8 mouse cellular contexts compared by ENCODE assay signal in the genomic region with DNA sequence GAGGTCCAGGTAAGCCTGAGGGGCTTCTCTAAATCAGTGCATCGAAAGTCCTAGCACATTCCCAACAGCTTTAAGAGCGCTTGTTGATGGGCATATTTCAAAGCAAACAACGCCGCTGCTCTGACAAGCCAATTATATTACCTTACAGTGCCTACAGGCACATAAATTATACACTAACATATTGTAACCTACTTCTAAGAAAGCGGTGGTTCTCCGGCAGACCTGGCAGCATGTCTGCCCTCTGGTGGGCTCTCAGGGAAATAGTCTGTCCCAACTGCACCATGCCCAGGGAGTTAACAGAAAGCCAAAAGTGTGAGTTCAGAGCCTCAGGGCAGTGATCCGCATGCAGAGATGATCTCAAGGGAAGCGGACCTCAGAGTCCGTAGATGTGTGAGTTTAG.
DNase-seq lines count a peak whose midpoint lies in the region; ATAC-seq and TF ChIP-seq lines count a peak whose summit lies in the region.

No protein-coding gene starts in this region.

- H3K4me3 ChIP-seq in ES-E14 (ENCODE audit: insufficient read depth in 1 of 2, low read depth in 1 of 2, low read length in 2 of 2, poor library complexity in 1 of 2, severe bottlenecking in 1 of 2), result no peak overlapping the region
- no peak overlapping the region for H3K4me3 ChIP-seq in forebrain, embryonic 14.5 days (ENCODE audit: low read depth, low read length)
- no peak overlapping the region for H3K4me3 ChIP-seq in kidney, embryonic 14.5 days (ENCODE audit: low read length)
- no peak overlapping the region for H3K4me3 ChIP-seq in limb, embryonic 13.5 days
- no peak overlapping the region for H3K4me3 ChIP-seq in neural tube, embryonic 12.5 days

- in situ Hi-C loops in ES-E14 (cut with MboI; ENCODE audit: low sequenced_read_pairs in 2 of 2, unreplicated experiment in 2 of 2), result no loop called here

- no peaks in the 10 kb centered on the region for H3K27me3 ChIP-seq in forebrain, embryonic 14.5 days (replicated peaks; ENCODE audit: control insufficient read depth, insufficient read depth, low read length)
- no peaks in the 10 kb centered on the region for H3K27me3 ChIP-seq in kidney, embryonic 14.5 days (ENCODE audit: control insufficient read depth, insufficient read depth, low read length)
- H3K27me3 ChIP-seq in limb, embryonic 13.5 days, result no peaks in the 10 kb centered on the region
- no peaks in the 10 kb centered on the region for H3K27me3 ChIP-seq in neural tube, embryonic 12.5 days (replicated peaks)

- DNase-seq in 416B (ENCODE audit: low read depth) (peak; percentile 61), ES-E14 (ENCODE audit: low read depth, low spot score) (peak; percentile 34)
- DNase-seq in cerebellum, adult 11-12 months, result peak; percentile 40
- DNase-seq in forebrain, embryonic 14.5 days (ENCODE audit: low spot score), result peak; percentile 78

- no peak overlapping the region for H3K27ac ChIP-seq in ES-E14 (ENCODE audit: insufficient read depth, low read depth, low read length, poor library complexity, severe bottlenecking)
- no peak overlapping the region for H3K27ac ChIP-seq in forebrain, embryonic 14.5 days (ENCODE audit: low read depth, low read length)
- no peak overlapping the region for H3K27ac ChIP-seq in kidney, embryonic 14.5 days (ENCODE audit: low read depth, low read length)
- no peak overlapping the region for H3K27ac ChIP-seq in limb, embryonic 13.5 days
- H3K27ac ChIP-seq in neural tube, embryonic 12.5 days, result no peak overlapping the region

- 38% methylated on average over 9 of the region's 9 CpGs for WGBS in forebrain, embryonic 14.5 days
- 29% methylated on average over 9 of the region's 9 CpGs for WGBS in kidney, embryonic 14.5 days
- WGBS in limb, embryonic 13.5 days, result 20% methylated on average over 9 of the region's 9 CpGs
- 42% methylated on average over 9 of the region's 9 CpGs for WGBS in neural tube, embryonic 12.5 days

- peak; percentile 74 for ATAC-seq in forebrain, embryonic 14.5 days
- ATAC-seq in kidney, embryonic 14.5 days (ENCODE audit: low FRiP score, low TSS enrichment), result peak; percentile 72; the same call in 1 of the 2 replicates
- peak; percentile 88 for ATAC-seq in limb, embryonic 13.5 days (ENCODE audit: low FRiP score, low read depth)
- ATAC-seq in neural tube, embryonic 12.5 days (ENCODE audit: low FRiP score, low read depth), result peak; percentile 56; the same call in 1 of the 2 replicates
- no peak for ATAC-seq in erythroid progenitor cell, adult 5-6 weeks (replicated peaks; ENCODE audit: low FRiP score, poor library complexity, severe bottlenecking)

- H3K4me2 ChIP-seq in forebrain, embryonic 14.5 days (ENCODE audit: low read length), result no peak overlapping the region
- no peak overlapping the region for H3K4me2 ChIP-seq in kidney, embryonic 14.5 days (replicated peaks; ENCODE audit: low read depth, low read length)
- peak overlapping the region; percentile 54 for H3K4me2 ChIP-seq in limb, embryonic 13.5 days (replicated peaks)
- H3K4me2 ChIP-seq in neural tube, embryonic 12.5 days (replicated peaks), result no peak overlapping the region

- H3K4me1 ChIP-seq in ES-E14 (ENCODE audit: control insufficient read depth in 2 of 2, insufficient read depth in 2 of 2, low read length in 2 of 2, poor library complexity in 1 of 2), result no peaks in the 10 kb centered on the region
- H3K4me1 ChIP-seq in forebrain, embryonic 14.5 days (ENCODE audit: control insufficient read depth, insufficient read depth, low read length), result no peaks in the 10 kb centered on the region
- no peaks in the 10 kb centered on the region for H3K4me1 ChIP-seq in kidney, embryonic 14.5 days (ENCODE audit: control insufficient read depth, insufficient read depth, low read length)
- H3K4me1 ChIP-seq in limb, embryonic 13.5 days, result peaks cover 6% of the 10 kb centered on the region
- no peaks in the 10 kb centered on the region for H3K4me1 ChIP-seq in neural tube, embryonic 12.5 days

- no peak overlapping the region for H3K9ac ChIP-seq in ES-E14 (ENCODE audit: insufficient read depth, low read depth, low read length, poor library complexity, severe bottlenecking)
- no peak overlapping the region for H3K9ac ChIP-seq in forebrain, embryonic 14.5 days (ENCODE audit: low read length)
- H3K9ac ChIP-seq in kidney, embryonic 14.5 days (ENCODE audit: low read depth, low read length), result no peak overlapping the region
- H3K9ac ChIP-seq in limb, embryonic 13.5 days, result no peak overlapping the region
- no peak overlapping the region for H3K9ac ChIP-seq in neural tube, embryonic 12.5 days

- no peaks in the 10 kb centered on the region for H3K36me3 ChIP-seq in ES-E14 (ENCODE audit: control insufficient read depth, insufficient read depth, low read length, poor library complexity, severe bottlenecking)
- no peaks in the 10 kb centered on the region for H3K36me3 ChIP-seq in forebrain, embryonic 14.5 days (ENCODE audit: control insufficient read depth, insufficient read depth, low read length)
- H3K36me3 ChIP-seq in kidney, embryonic 14.5 days (ENCODE audit: control insufficient read depth, insufficient read depth, low read length), result no peaks in the 10 kb centered on the region
- H3K36me3 ChIP-seq in limb, embryonic 13.5 days, result no peaks in the 10 kb centered on the region
- H3K36me3 ChIP-seq in neural tube, embryonic 12.5 days, result no peaks in the 10 kb centered on the region

- no peaks in the 10 kb centered on the region for H3K9me3 ChIP-seq in ES-E14 (ENCODE audit: control insufficient read depth, insufficient read depth, low read depth, low read length)
- H3K9me3 ChIP-seq in forebrain, embryonic 14.5 days (replicated peaks; ENCODE audit: control insufficient read depth, low read length), result no peaks in the 10 kb centered on the region
- H3K9me3 ChIP-seq in kidney, embryonic 14.5 days (ENCODE audit: control insufficient read depth, low read length), result no peaks in the 10 kb centered on the region
- no peaks in the 10 kb centered on the region for H3K9me3 ChIP-seq in limb, embryonic 13.5 days
- no peaks in the 10 kb centered on the region for H3K9me3 ChIP-seq in neural tube, embryonic 12.5 days

TF ChIP-seq in ES-E14, 5 proteins besides CTCF, POLR2A, EP300 and RAD21:
- TF ChIP-seq ZC3H11A (IDR thresholded peaks at IDR 0.05; ENCODE audit: borderline replicate concordance, low read depth, low read length), result peak; percentile 23; the same call in 1 of the 2 replicates
- TF ChIP-seq HCFC1 (IDR thresholded peaks at IDR 0.05; ENCODE audit: borderline replicate concordance, insufficient read depth, low read length), result no peak
